Comparison of ENCODE assay signal across 9 mouse cellular contexts in genomic region chr10:80936810-80937164, GRCm38 (mm10). TPM values are rescaled to one million over a fixed set of nuclear protein-coding genes. Genes with fewer than 3 reads are reported as not detected.
DNase-seq lines count a peak whose midpoint lies in the region; ATAC-seq and TF ChIP-seq lines count a peak whose summit lies in the region.
"Had no signal": no experiment of that assay in that cellular context is flagged by ENCODE, and none has a peak within 500 bp of the region (broad histone marks: within the 10 kb centered on the region; RNA-seq: fewer than 3 reads in every experiment).

No protein-coding gene starts in this region.

- TF ChIP-seq EP300 in MEL (IDR thresholded peaks at IDR 0.05; ENCODE audit: low read depth in 1 of 2, low read length in 2 of 2): no peak

- peaks cover 99% of the 10 kb centered on the region for H3K4me1 ChIP-seq in heart, embryonic 13.5 days
- peaks cover 7 to 29% of the 10 kb centered on the region in 2 experiments for H3K4me1 ChIP-seq in MEL (ENCODE audit: control insufficient read depth in 1 of 2, insufficient read depth in 2 of 2, low read length in 2 of 2)
- H3K4me1 ChIP-seq in hindbrain, embryonic 15.5 days (replicated peaks): peaks cover 77% of the 10 kb centered on the region
- peaks cover 73% of the 10 kb centered on the region for H3K4me1 ChIP-seq in midbrain, embryonic 13.5 days (replicated peaks)

- H3K9me3 ChIP-seq in heart, embryonic 13.5 days: no peaks in the 10 kb centered on the region
- no peaks in the 10 kb centered on the region for H3K9me3 ChIP-seq in MEL (replicated peaks; ENCODE audit: insufficient read depth, low read length)
- H3K9me3 ChIP-seq in hindbrain, embryonic 15.5 days: no peaks in the 10 kb centered on the region
- H3K9me3 ChIP-seq in midbrain, embryonic 13.5 days: no peaks in the 10 kb centered on the region

- H3K27ac ChIP-seq in heart, embryonic 13.5 days (replicated peaks): peak overlapping the region; percentile 99
- no peak overlapping the region for H3K27ac ChIP-seq in MEL (ENCODE audit: control insufficient read depth, low read depth, low read length)
- H3K27ac ChIP-seq in hindbrain, embryonic 15.5 days (replicated peaks): no peak overlapping the region
- H3K27ac ChIP-seq in midbrain, embryonic 13.5 days: no peak overlapping the region

- 9% methylated on average over 6 of the region's 6 CpGs for WGBS in heart, embryonic 13.5 days
- WGBS in hindbrain, embryonic 15.5 days: 11% methylated on average over 6 of the region's 6 CpGs
- 11% methylated on average over 6 of the region's 6 CpGs for WGBS in midbrain, embryonic 13.5 days

- intact Hi-C loops in heart, postnatal 14 days (cut with DNase I): no loop called here

- peaks cover 1% of the 10 kb centered on the region; the same call in 1 of the 2 replicates for H3K36me3 ChIP-seq in heart, embryonic 13.5 days
- H3K36me3 ChIP-seq in MEL (ENCODE audit: control insufficient read depth in 1 of 2, insufficient read depth in 2 of 2, low read length in 2 of 2): peaks cover 0 to 8% of the 10 kb centered on the region in 2 experiments; a peak in 2 of 4 replicates
- H3K36me3 ChIP-seq in hindbrain, embryonic 15.5 days: no peaks in the 10 kb centered on the region
- H3K36me3 ChIP-seq in midbrain, embryonic 13.5 days: no peaks in the 10 kb centered on the region

- H3K27me3 ChIP-seq in heart, embryonic 13.5 days (replicated peaks): peaks cover 26% of the 10 kb centered on the region
- H3K27me3 ChIP-seq in MEL (ENCODE audit: control insufficient read depth in 1 of 2, insufficient read depth in 2 of 2, low read length in 2 of 2): no peaks in the 10 kb centered on the region
- peaks cover 31% of the 10 kb centered on the region for H3K27me3 ChIP-seq in hindbrain, embryonic 15.5 days
- H3K27me3 ChIP-seq in midbrain, embryonic 13.5 days: peaks cover 89% of the 10 kb centered on the region

- no peak for DNase-seq in heart, postnatal 14 days
- DNase-seq in MEL (ENCODE audit: low read depth, low spot score): no peak
- no peak for DNase-seq in cerebellum, adult 8-10 months
- DNase-seq in testis, postnatal 14 days (ENCODE audit: low spot score): no peak
- no peak for DNase-seq in layer of hippocampus, adult 8-10 months (ENCODE audit: low spot score in 2 of 2)

- H3K4me3 ChIP-seq in heart, embryonic 13.5 days: peak overlapping the region; percentile 57
- H3K4me3 ChIP-seq in MEL (ENCODE audit: control insufficient read depth in 1 of 2, insufficient read depth in 1 of 2, low read depth in 2 of 2, low read length in 2 of 2): no peak overlapping the region
- H3K4me3 ChIP-seq in hindbrain, embryonic 15.5 days: no peak overlapping the region
- H3K4me3 ChIP-seq in midbrain, embryonic 13.5 days (replicated peaks): no peak overlapping the region
- H3K4me3 ChIP-seq: erythroblast, embryonic 14.5 days had no signal

- H3K79me2 ChIP-seq in MEL (ENCODE audit: control insufficient read depth, insufficient read depth, low read length, poor library complexity): peaks cover 3% of the 10 kb centered on the region; the same call in 1 of the 2 replicates

- no peak for TF ChIP-seq CTCF in MEL (IDR thresholded peaks at IDR 0.05 in 2 of 3, conservative IDR thresholded peaks at IDR 0.05 in 1 of 3; ENCODE audit: control insufficient read depth in 1 of 3, insufficient read depth in 1 of 3, low read depth in 2 of 3, low read length in 3 of 3, poor library complexity in 1 of 3, severe bottlenecking in 1 of 3)

- H3K9ac ChIP-seq in heart, embryonic 13.5 days: peak overlapping the region; percentile 86
- no peak overlapping the region for H3K9ac ChIP-seq in MEL (ENCODE audit: control insufficient read depth, low read depth, low read length, poor library complexity, severe bottlenecking)
- no peak overlapping the region for H3K9ac ChIP-seq in hindbrain, embryonic 15.5 days
- H3K9ac ChIP-seq in midbrain, embryonic 13.5 days (replicated peaks): peak overlapping the region; percentile 32; the same call in 1 of the 2 replicates

- no peak for TF ChIP-seq RAD21 in MEL (IDR thresholded peaks at IDR 0.05; ENCODE audit: low read depth, low read length)

- no peak for ATAC-seq in heart, embryonic 13.5 days (ENCODE audit: extremely low read depth, insufficient number of reproducible peaks, low FRiP score, low TSS enrichment)
- ATAC-seq in hindbrain, embryonic 15.5 days (ENCODE audit: low FRiP score, low read depth): no peak
- peak; percentile 0; the same call in 1 of the 2 replicates for ATAC-seq in midbrain, embryonic 13.5 days

- peak overlapping the region; percentile 83 for H3K4me2 ChIP-seq in heart, embryonic 13.5 days
- H3K4me2 ChIP-seq in hindbrain, embryonic 15.5 days: peak overlapping the region; percentile 54
- H3K4me2 ChIP-seq in midbrain, embryonic 13.5 days (replicated peaks): peak overlapping the region; percentile 48

- TF ChIP-seq POLR2A in MEL (IDR thresholded peaks at IDR 0.05; ENCODE audit: control insufficient read depth in 1 of 2, insufficient read depth in 1 of 2, low read depth in 1 of 2, low read length in 2 of 2, poor library complexity in 1 of 2): no peak

TF ChIP-seq in MEL, 35 proteins besides CTCF, POLR2A, EP300 and RAD21:
- TF ChIP-seq ZKSCAN1 (IDR thresholded peaks at IDR 0.05; ENCODE audit: low read depth, low read length): peak; percentile 93
- no peak for TF ChIP-seq ETS1 (IDR thresholded peaks at IDR 0.05; ENCODE audit: low read depth, low read length)
- no peak for TF ChIP-seq ZC3H11A (IDR thresholded peaks at IDR 0.05; ENCODE audit: low read depth, low read length)
TF ChIP-seq in MEL: peak in this region for 1.

RNA-seq across cellular contexts. Expression of gene Gadd45b, which starts 6.9 kb away (rescaled TPM):
- polyA plus RNA-seq in heart, embryonic 13.5 days (2015; fragmentation: Nextera tagmentation; extraction: Ambion mirVana): 29.2 and 33.9 TPM in 2 replicates
- 10 to 100 TPM; 13.6 to 17.2 TPM for total RNA-seq in heart, postnatal 14 days (2021)
- 13.3 and 13.4 TPM in 2 replicates for total RNA-seq in MEL (2012; rRNA removed)
- polyA plus RNA-seq in MEL (2012; ENCODE audit: insufficient read depth in 1 of 2, insufficient read length in 2 of 2, low read depth in 1 of 2, low replicate concordance in 2 of 2, missing spikeins in 1 of 2): 10 to 100 TPM in 1 of 2 experiments, not detected in 1; 10.1 TPM
- polyA plus RNA-seq in hindbrain, embryonic 15.5 days (2015; fragmentation: Nextera tagmentation; extraction: Ambion mirVana): 6.9 and 8.5 TPM in 2 replicates
- polyA plus RNA-seq in midbrain, embryonic 13.5 days (2015; fragmentation: Nextera tagmentation; extraction: Ambion mirVana): 4.0 and 4.9 TPM in 2 replicates
- 10 to 100 TPM; 17.4 to 22.9 (median 20.2) TPM for total RNA-seq in layer of hippocampus, adult 8-10 months (2022)

RNA-seq across cellular contexts. Expression of gene Lmnb2, which starts 18.7 kb away (rescaled TPM):
- polyA plus RNA-seq in heart, embryonic 13.5 days (2015; fragmentation: Nextera tagmentation; extraction: Ambion mirVana): 24.8 and 26.7 TPM in 2 replicates
- 1 to 10 TPM; 5.1 to 7.0 TPM for total RNA-seq in heart, postnatal 14 days (2021)
- total RNA-seq in MEL (2012; rRNA removed): 28.4 and 32.8 TPM in 2 replicates
- polyA plus RNA-seq in MEL (2012; ENCODE audit: insufficient read depth in 1 of 2, insufficient read length in 2 of 2, low read depth in 1 of 2, low replicate concordance in 2 of 2, missing spikeins in 1 of 2): 10 to 100 TPM in 1 of 2 experiments, not detected in 1; 29.9 TPM
- 38.4 and 40.9 TPM in 2 replicates for polyA plus RNA-seq in hindbrain, embryonic 15.5 days (2015; fragmentation: Nextera tagmentation; extraction: Ambion mirVana)
- polyA plus RNA-seq in midbrain, embryonic 13.5 days (2015; fragmentation: Nextera tagmentation; extraction: Ambion mirVana): 46.9 and 48.2 TPM in 2 replicates
- 10 to 100 TPM; 17.2 to 22.9 (median 19.9) TPM for total RNA-seq in layer of hippocampus, adult 8-10 months (2022)

RNA-seq across cellular contexts. Expression of gene Timm13, which starts 36.0 kb away (rescaled TPM):
- 285 and 314 TPM in 2 replicates for polyA plus RNA-seq in heart, embryonic 13.5 days (2015; fragmentation: Nextera tagmentation; extraction: Ambion mirVana)
- 100 to 1,000 TPM; 145 to 161 TPM for total RNA-seq in heart, postnatal 14 days (2021)
- total RNA-seq in MEL (2012; rRNA removed): 349 and 366 TPM in 2 replicates
- 100 to 1,000 TPM; 329 to 645 TPM for polyA plus RNA-seq in MEL (2012; ENCODE audit: insufficient read depth in 1 of 2, insufficient read length in 2 of 2, low read depth in 1 of 2, low replicate concordance in 2 of 2, missing spikeins in 1 of 2)
- 329 and 342 TPM in 2 replicates for polyA plus RNA-seq in hindbrain, embryonic 15.5 days (2015; fragmentation: Nextera tagmentation; extraction: Ambion mirVana)
- 331 TPM in 2 replicates for polyA plus RNA-seq in midbrain, embryonic 13.5 days (2015; fragmentation: Nextera tagmentation; extraction: Ambion mirVana)
- total RNA-seq in layer of hippocampus, adult 8-10 months (2022): 100 to 1,000 TPM; 112 to 139 (median 124) TPM

Comparison
In these comparisons a context has a peak if more than half of its experiments do, and no peak if none do; other contexts are left out.
1. H3K9ac ChIP-seq: peak in heart, embryonic 13.5 days (single experiment) and midbrain, embryonic 13.5 days (single experiment); none in MEL (single experiment) and hindbrain, embryonic 15.5 days (single experiment).
2. Peak in every context shown above with its lines, with median percentiles within 50 percentile points of each other: H3K4me2 ChIP-seq.